Mouse (Mus musculus): ENCODE measurements around the gene Chst5.

The Chst5 gene

DNA sequence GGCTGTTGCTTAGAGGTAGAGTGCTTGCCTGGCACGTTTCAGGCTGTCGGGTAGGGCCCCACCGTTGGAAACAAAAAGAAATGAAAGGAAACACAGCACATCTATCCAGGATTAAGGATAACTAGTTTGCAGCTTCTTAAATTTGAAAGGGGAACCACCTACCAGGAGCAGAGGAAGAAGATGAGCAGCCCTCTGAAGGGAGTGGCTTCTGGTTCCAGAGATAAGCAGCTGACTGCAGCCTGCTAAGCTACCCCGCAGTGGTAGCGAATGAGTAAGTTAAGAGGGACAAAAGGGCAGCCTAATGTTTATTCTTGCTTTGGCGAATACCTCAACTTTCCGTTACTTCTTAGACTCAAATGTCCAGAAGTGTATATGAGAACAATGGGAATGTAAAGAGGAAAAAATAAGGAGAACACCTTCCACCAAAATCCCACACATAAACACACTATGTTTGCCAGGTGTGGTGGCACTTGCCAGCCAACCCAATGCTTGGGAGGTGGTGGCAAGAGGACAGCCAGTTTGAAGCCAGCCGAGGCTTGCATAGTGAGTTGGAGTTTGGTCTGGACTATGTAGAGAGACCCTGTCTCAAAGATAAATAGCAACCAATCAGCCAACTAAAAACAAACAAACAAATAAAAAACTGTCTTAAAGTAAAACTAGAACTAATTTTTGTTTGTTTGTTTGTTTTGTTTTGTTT lies 19.5 kb upstream of the Chst5 start:
- DNase-seq = no peak

DNA sequence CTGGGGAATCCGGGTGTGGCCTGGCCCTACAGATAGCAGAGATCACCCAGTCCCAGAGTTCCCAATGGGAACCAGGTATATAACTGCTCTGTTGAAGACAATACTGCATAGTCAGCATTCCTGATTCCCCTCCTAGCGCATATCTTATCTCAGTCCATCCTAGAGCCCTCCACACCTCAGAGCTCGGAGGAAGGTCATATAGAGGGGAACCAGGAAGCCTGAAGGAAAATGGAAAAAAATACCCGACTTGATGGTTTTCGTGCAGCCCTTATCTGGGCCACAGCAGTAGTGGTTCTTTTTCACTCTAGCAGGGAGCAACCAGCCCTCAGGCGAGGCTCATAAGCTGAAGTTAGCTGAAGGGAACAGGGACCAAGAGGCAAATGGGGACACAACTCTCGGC lies 14.7 kb upstream of the Chst5 start:
- DNase-seq = no peak

DNA sequence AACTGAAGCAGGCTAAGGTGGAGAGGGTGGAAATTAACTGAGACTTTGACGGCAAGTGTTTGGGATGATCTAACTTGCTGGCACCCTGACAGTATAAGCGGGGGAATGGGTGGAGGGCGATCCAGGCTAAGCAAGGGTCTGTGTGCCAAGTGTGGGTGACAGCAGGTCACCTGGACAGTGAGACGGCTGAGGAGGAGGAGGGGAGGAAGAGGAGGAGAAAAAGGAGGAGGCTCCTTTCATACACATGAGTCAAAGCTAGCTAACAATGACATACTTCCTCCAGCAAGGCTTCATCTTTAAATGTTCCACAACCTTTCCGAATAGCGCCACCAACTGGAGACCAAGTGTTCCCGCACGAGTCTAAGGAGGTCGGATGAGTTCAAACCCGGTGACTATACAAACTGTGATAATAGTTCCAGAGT lies 13.1 kb upstream of the Chst5 start:
- DNase-seq = peak; percentile 81 to 86

DNA sequence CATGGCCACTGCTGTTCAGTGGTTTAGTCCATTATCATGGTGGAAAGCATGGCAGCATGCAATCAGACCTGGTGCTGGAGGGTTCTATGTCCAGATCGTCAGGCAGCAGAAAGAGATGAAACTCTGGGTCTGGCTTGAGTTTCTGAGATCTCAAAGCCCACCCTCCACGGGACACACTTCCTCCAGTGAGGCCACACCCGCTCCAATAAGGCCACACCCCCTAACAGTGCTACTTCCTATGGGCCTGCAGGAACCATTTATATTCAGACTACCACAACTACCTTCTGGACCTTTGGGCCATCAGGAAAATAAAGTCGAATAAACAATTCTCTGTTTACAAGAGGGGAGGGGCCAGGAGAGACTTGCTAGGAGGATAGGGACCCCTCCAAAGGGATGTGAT lies 10.7 kb upstream of the Chst5 start:
- no peak for DNase-seq

DNA sequence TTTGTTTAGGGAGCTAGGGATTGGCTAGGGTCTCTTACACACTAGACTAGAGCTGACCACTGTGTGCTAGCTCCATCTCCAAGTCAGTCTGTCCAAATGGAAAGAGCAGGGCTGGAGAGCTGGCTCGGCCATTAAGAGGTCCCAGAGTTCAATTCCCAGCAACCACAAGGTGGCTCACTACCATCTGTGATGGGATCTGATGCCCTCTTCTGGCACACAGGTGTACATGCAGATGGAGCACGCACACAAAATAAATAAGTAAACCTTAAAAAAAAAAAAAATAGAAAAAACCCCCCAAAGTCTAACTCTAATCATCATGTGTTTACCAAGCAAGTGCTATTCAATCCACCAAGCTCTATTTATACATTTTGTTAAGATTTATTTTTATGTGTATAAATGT lies 9.4 kb upstream of the Chst5 start:
- no peak for DNase-seq

DNA sequence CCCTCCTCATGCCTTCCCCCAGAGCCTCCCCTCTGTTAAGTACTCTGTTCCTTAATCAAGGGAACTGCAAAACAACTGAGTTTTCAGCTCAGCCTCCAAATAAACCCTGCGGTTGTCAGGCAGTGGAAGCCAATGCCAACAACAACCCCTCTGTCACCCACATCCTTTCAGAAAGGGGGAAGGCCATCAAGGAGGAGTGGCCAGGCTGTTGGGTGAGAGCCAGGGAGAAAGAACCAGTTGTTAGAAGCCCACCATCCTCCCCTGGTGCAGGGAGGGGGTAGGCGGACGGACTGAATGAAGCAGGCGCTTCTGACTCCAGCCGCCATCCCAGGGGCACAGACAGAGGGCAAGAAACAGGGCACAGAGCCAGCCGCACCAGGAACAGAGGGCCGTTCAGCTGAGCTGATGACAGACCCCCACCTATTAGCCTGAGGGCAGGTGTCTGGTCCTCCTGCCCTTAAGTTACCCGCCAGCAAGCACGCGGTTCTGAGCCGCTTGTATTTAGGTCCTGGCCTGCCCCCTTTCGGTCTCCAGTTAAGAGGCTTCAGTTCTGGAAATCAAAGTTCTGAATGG lies 2.7 kb upstream of the Chst5 start:
- peak; percentile 79 to 80 for DNase-seq

DNA sequence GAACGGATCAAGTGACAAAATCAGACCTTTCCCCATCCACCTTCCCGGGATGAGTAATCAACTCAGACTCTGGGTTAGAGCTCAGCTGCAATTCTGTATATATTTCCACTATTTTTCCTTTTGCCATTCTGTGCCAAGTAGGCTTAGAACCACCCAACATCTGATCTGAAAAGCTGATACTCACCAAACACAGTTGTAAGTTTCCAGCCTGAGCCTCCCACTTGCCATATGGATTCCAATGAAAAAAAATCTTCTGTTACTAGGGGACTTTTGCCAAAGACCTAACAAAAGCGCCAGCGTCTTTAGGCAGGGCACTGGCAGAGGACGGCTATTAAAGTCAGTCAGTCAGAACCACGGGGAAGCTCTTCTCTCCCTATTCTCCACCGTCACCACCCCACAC lies 1.3 kb upstream of the Chst5 start:
- DNase-seq = peak; percentile 22 to 40

DNA sequence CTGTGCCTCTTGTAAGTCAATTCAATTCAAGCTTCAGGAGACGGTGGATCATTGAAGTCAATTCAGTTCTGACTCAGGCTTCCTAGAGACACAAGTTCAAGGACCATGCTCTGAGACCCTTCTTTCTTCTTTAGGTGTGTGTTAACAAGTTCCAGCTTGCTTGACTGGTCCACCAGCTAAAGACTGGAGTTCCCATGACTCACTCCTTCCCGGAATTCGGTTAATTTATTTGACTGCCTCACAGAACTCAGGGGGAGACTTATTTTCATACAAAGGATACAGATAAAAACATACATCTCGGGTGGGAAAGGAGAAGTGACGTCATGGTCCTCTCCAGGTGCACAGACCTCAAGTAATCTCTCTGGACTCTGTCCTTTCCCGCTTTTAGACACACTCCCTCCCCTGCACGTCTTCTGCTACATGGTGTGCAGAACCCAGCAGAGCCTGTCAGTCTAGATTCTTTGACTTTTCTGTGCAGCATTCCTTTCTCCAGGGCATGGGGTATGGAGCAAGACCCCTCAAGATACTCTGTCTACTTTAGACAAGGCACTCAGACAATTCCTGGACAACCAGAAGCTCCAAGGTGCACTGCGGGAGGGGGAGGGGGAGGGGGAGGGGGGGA lies 4.6 kb downstream of the Chst5 start:
- DNase-seq = no peak

DNA sequence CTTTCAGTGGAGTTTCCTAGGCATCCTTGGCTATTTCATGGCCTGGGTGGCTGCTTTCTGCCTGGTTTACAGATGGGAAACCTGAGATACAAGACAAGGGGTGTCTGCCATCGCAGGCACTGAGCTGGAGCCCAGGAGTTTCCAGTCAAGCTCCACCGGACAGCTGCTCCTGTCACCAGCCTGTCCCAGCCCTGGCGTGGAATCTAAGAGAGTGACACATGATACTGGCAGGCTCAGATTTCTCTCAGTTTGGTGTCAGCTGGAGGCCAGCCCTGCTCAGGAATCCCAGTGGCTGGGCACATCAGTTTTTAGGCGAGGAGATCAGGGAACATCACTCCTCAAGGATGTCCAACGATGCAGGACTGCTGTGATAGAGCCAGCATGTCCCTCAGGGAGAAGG lies 8.2 kb downstream of the Chst5 start:
- no peak for DNase-seq

DNA sequence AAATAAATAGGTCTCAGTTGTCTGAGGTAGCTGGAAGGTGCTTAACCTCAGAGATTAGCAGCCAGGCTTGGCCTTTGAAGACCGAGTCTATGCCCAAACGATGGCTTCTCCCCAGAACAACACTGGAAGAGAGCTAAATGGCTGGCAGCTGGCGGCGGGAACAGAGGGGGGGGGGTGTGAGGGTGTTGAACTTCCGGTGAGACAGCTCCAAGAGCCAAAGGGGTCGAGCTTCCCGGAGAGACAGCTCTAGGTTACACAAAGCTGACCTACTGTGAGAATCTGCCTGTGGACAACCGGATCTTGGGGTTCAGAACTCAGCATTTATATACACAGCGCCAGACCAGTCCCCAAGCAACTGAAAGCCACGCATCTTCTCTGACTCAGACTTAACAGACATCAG lies 11.7 kb downstream of the Chst5 start:
- no peak for DNase-seq

DNA sequence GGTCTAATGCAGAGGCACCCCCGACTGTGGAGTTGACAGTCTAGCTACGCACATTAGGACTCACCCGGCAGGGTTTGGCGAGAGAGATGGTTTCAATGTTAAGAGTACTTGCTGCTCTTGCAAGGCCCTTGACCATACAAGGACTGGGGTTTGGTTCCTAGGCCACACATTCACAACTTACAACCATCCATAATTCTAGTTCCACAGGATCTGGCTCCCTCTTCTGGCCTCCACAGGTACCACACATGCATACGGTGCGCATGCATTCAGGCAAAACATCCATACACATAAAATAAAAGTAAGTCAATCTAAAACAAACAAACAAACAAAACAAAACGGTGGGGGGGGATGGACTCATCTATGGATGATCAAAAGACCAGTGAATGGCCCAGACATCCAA lies 15.3 kb downstream of the Chst5 start:
- DNase-seq = no peak

DNA sequence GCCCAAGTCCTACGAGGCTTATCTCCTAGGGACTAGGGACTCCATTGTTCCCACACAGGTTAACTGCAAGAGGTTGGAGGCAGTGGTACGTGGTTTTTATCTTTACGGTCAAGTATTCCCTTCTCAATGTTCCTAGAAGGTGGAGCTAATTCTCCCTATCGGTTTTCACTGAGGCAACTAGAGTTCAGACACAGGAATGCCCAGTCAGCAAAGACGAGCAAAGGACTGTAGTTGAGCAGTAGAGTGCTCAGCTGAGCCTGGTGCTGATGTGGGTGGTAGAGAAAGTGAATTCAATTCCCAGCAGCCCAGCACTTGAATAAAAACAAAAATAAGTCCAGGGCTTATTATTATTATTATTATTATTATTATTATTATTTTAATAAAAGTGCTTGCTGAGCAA lies 17.6 kb downstream of the Chst5 start:
- no peak for DNase-seq

DNA sequence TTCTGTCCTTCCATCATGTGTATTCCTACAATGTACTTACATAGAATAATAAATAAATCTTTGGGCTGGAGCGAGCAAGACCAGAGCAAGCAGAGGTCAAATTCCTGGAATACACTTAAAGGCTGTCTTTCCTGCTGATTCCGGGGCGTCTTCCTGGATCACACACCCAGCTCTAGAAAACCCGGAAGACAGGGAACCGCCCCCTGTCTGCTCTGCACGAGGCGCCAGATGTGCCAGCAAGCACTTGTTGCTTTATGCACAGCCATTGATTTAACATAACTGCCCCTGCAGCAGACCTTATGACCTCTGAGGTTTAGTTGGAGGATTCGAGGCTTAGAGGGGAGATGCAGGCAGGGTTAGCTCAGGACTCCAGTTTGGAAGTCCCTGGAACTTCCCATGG lies 18.3 kb downstream of the Chst5 start:
- DNase-seq = no peak

DNA sequence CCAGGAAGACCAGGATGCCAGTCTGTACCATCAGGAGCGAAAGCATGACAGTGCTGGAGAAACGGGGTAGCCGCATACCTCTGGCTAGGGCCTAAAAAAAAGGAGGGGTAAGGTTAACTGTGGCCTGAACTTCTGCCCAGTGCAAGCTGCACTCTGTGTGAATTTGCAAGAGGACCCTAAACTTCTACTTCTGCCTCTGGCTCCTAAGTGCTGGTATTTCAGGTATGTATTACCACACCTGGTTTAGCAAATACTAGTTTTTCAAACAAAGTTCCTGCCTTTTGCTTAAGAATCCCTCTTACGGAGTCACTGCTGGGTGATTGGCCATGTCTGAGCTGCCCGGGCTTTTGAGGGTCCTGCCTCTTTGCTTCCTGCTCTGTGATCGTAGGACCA lies 19.3 kb downstream of the Chst5 start:
- no peak for DNase-seq

DNA sequence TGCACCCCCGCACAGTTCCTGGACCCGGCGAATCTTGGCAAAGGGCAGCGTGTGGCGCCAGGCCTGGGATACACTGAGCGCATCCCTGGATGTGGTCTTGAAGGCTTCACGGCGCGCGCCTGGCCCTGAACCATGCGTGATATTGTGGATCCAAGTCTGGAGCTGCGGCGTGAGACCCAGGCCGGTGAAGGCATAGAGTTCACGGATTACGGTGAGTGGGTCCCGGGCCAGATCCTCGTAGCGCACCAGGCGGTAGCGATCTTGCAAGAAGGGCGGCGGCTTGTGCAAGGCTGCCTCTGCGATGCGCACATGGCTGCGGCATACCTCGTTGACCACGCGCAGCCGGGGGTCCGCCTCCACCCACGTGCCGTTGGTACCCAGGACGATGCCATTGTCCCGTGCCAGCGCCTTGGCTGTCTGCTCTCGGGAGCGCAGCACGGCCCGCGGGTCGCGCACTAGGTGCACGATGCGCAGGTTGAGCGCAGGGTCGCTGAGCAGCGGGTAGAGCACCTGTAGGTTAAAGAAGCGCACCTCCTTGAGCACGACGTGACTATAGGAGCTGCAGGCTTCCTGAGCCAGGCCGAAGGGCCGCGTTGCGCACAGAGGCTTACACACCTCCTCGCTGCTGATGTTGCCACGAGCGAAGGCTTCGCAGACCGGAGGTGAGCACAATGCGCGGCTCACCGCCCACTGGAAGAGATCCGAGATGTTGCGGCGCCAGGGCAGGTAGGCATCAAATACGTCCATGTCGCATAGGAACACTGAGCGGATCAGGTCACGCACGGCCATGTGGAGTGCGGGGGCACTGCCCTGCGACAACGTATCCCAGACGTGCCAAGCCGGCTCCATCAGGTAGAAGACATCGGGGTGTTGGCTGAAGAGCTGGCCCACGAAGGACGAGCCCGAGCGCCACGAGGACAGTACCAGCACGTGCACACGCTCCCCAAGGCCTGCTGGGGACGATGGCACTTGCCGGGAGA lies 20.0 kb downstream of the Chst5 start:
- peak; percentile 65 to 71 for DNase-seq

DNA sequence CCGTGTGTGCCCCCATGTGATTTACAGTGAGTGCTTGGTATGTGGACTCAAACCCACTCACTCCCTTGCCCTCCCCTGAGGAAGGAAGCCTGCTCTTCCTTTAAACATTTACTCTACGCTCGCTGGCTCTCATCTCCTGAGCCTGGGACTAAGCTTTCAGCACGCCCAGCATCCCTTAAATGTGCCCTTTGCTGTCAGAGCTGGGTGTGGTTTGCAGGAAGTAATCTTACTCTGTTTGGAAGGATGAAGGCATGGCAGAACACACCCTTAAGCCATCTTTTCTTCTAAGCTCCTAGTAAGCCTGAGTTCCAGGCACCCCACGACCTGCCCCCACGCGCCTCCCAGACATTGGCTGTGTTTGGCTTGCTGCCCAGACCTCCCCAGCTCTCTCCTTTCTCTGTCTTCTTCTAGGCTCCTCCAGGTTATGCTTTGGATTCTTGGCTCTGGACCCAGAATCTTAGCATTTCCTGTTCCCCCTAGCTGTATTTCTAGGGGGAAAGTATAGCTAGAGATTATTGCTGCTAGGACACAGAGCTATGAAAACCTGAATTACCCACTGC lies 22.1 kb downstream of the Chst5 start:
- DNase-seq = peak; percentile 25 to 42

DNA sequence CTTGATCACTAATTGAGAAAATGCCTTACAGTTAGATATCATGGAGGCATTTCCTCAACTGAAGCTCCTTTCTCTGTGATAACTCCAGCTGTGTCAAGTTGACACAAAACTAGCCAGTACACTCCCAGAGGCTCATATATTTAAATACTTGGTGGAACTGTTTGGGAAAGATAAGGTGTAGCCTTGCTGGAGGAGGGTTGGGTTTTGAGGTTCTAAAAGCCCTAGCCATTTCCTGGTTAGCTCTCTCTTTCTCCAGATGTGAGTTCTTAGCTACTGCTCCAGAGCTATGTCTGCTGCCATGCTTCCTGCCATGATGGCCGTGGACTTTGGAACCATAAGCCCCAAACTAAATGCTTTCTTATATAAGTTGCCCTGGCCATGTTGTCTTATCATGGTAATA lies 22.8 kb downstream of the Chst5 start:
- no peak for DNase-seq

DNA sequence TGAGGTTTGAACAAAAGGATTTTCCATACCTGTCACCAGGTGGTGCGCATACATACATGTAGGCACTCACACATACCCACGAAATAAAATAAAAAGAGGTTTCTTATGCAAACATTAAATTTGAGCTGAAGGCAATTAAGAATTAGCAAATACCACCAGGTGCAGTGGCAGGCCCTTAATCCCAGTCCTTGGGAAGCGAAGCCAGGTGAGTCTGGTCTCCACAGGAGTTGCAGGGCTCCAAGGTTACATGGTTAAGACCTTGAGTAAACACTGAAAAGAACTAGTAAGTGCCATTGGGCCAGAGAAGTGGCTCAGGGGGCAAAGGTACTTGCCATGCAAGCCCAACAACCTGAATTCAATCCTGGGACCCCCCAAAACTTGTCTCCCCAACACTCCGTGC lies 26.6 kb downstream of the Chst5 start:
- DNase-seq = no peak

DNA sequence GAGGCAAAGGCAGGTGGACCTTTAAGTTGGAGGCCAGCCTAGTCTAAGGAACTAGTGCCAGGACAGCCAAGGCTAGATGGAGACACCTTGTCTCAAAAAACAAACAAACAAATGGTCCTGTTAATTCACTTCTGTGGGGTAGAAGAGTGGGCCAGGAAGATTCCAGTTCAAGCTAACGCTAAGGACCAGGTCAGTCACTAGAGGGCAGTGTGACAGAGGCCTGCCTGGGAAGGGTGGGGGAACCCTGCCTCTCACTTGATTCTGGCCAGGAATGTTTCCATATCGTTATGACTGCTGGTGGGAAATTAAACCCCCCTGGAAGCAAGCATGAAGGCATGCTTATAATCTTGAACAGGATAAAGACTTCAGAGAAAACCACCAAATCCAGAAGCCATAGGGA lies 28.7 kb downstream of the Chst5 start:
- peak; percentile 81 to 85 for DNase-seq

DNA sequence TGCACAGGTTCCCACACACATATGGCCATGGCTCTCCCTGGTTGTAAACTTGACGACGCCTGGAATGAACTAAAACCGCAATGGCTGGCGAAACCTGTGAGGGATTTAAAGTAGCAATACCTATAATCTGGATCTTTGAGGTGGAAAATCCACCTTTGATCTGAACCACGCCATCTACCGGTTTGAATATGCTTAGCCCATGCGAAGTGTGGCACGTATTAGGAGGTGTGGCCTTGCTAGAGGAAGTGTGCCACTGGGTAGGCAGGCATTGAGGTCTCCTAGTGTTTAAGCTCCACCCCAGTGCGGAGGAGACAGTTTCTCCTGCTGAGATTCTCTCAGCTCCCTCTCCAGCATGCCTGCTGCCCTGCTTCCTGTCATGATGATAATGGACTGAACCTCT lies 32.5 kb downstream of the Chst5 start:
- no peak for DNase-seq

DNA sequence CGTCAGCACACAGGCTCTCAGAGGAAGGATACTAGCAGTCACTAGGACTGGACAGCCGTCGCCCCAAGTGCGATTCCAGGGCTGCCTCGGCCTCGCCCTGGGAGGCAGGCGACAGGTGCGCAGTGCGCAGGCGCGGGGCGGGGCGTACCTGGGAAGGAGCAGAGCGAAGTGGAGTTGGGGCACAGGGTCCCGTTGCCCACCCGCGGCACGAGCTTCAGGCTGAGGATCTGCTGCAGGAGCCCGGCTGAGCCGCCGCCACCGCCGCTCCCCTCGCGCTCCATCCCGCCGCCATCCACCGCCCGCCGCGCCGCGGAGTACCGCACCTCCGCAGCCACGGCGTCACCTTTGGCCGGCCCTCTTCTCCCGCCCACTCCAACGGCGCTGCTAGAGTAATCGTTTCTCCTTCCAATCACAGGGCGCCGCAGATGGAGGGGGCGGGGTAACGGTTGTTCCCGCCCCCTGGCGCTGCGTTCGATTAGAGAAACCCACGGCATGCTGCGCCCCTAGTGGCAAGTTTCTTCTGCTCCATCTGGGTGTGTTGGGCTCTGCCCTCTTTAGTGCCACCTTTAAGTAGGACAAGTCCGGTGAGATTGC lies 33.8 kb downstream of the Chst5 start, which contains the start of gene Tmem170:
TSS of gene Tmem170 (minus strand) at position 396 of the 594 bp plus-strand sequence.
- DNase-seq = peak; percentile 99 to 100

DNA sequence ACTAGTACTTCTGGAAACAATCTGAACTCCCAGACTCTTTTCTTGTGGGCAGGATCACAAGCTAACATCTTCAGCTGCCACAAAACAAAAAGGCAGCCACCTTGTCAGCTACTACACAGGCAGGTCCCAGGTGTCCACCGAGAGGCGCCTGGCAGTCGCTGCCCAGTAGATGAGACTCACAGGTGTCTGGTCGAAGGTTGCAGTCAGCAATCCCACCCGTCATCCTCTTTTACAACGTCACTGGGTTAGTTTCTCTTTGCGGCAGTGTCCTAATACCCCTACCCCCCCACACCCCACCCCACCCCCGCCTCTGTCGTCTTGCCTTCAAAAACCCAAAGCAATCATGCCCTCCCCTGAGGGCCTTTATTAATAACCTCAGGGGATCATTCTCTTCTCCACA lies 34.5 kb downstream of the Chst5 start:
- DNase-seq = peak in 1 of 2 experiments; percentile 24

Data from cerebellum, postnatal 10 days (tissue).